Comparison of ENCODE assay signal across 10 mouse cellular contexts in genomic region chr5:23967705-23968104, GRCm38 (mm10).
DNase-seq lines count a peak whose midpoint lies in the region; TF ChIP-seq lines count a peak whose summit lies in the region.
"Had no signal": no experiment of that assay in that cellular context is flagged by ENCODE, and none has a peak within 500 bp of the region (broad histone marks: within the 10 kb centered on the region; RNA-seq: fewer than 3 reads in every experiment).

No protein-coding gene starts in this region.

- intact Hi-C loops in heart, adult 2 months (cut with DNase I), result no loop called here

- TF ChIP-seq EP300 in heart, adult 2 months (IDR thresholded peaks at IDR 0.05; ENCODE audit: insufficient read depth, low read depth, low read length), result no peak

- no peaks in the 10 kb centered on the region; the same call in 1 of the 2 replicates for H3K79me2 ChIP-seq in heart, adult 2 months (replicated peaks; ENCODE audit: control insufficient read depth, insufficient read depth, low read length)

- WGBS in heart, adult 2 months, result 39% methylated on average over 5 of the region's 5 CpGs

- no peak overlapping the region for H3K9ac ChIP-seq in heart, adult 2 months (ENCODE audit: low read depth, low read length)
- H3K9ac ChIP-seq: liver, embryonic 15.5 days had no signal

- TF ChIP-seq POLR2A in heart, adult 2 months (IDR thresholded peaks at IDR 0.05; ENCODE audit: insufficient read depth, low read depth, low read length), result no peak

- no peak overlapping the region for H3K4me3 ChIP-seq in heart, adult 2 months
- H3K4me3 ChIP-seq: liver, embryonic 15.5 days had no signal

- H3K4me1 ChIP-seq in heart, adult 2 months (ENCODE audit: control insufficient read depth, insufficient read depth, low read length), result peaks cover 1% of the 10 kb centered on the region; the same call in 1 of the 2 replicates
- H3K4me1 ChIP-seq: liver, embryonic 15.5 days had no signal

- H3K27me3 ChIP-seq in heart, adult 2 months (ENCODE audit: control insufficient read depth, insufficient read depth, low read length), result no peaks in the 10 kb centered on the region
- H3K27me3 ChIP-seq: liver, embryonic 15.5 days had no signal

- peak; percentile 41 for DNase-seq in kidney, postnatal 14 days
- DNase-seq in kidney, adult 11 months, result no peak
- peak; percentile 93 for DNase-seq in adipocyte (ENCODE audit: low spot score)
- DNase-seq in heart, adult 2 months, result peak; percentile 39 to 41
- DNase-seq in lung, postnatal 25 days (ENCODE audit: low spot score), result peak; percentile 23
- DNase-seq in thymus, postnatal 25 days, result no peak
- DNase-seq in cerebellum, postnatal 25 days, result no peak
- DNase-seq in frontal cortex, postnatal 36 days (ENCODE audit: low spot score in 2 of 2), result no peak
- DNase-seq: cerebellum, adult 11-12 months had no signal

- no peaks in the 10 kb centered on the region for H3K36me3 ChIP-seq in heart, adult 2 months (ENCODE audit: control insufficient read depth, insufficient read depth, low read length)

- peak overlapping the region; percentile 5; the same call in 1 of the 2 replicates for H3K27ac ChIP-seq in heart, adult 2 months
- H3K27ac ChIP-seq: liver, embryonic 15.5 days had no signal

- no peak for TF ChIP-seq CTCF in heart, adult 2 months (IDR thresholded peaks at IDR 0.05)

Comparison
In these comparisons a context has a peak if more than half of its experiments do, and no peak if none do; other contexts are left out.
1. DNase-seq: peak in kidney, postnatal 14 days (single experiment), adipocyte (single experiment), heart, adult 2 months (2 of 2) and lung, postnatal 25 days (single experiment); none in kidney, adult 11 months (single experiment), thymus, postnatal 25 days (single experiment), cerebellum, postnatal 25 days (0 of 2) and frontal cortex, postnatal 36 days (0 of 2).